Mouse (Mus musculus) forebrain, embryonic 14.5 days (tissue): ENCODE measurements at regions not wholly inside any gene's neighbourhood (a gene's known extent, or its start where the extent isn't known, plus 50 kb on each side); places are given as distances from the start of the nearest gene placed in this dataset.

Experiments used
- ATAC-seq: fragments of 200-750 bp; cut with Nextera tagmentation; 2 replicates; pipeline ENCODE4 v1.8.0; 2017; ENCODE audit warnings: mild to moderate bottlenecking, moderate library complexity
- DNase-seq: peaks from one replicate; pipeline ENCODE4 v3.0.0-alpha.2; 2015; ENCODE audit warnings: low spot score
- H3K27ac ChIP-seq: fragments of 300-500 bp; sonication (generic); 2 replicates; pipeline ENCODE4 v1.5.1; 2014; ENCODE audit warnings: low read depth, mild to moderate bottlenecking, control low read depth, low read length, moderate library complexity
- H3K27me3 ChIP-seq: fragments of 300-500 bp; sonication (generic); replicated peaks from 2 replicates; pipeline ENCODE4 v1.6.1; 2014; ENCODE audit warnings: low read length, control low read depth, mixed read lengths; ENCODE audit not compliant: control insufficient read depth, insufficient read depth
- H3K36me3 ChIP-seq: fragments of 300-500 bp; sonication (generic); 2 replicates; pipeline ENCODE4 v1.6.1; 2014; ENCODE audit warnings: low read length, control low read depth; ENCODE audit not compliant: control insufficient read depth, insufficient read depth
- H3K4me1 ChIP-seq: fragments of 300-500 bp; sonication (generic); 2 replicates; pipeline ENCODE4 v1.6.1; 2014; ENCODE audit warnings: antibody characterized with exemption, low read length, control low read depth; ENCODE audit not compliant: control insufficient read depth, insufficient read depth
- H3K4me2 ChIP-seq: fragments of 300-500 bp; sonication (generic); 2 replicates; pipeline ENCODE4 v1.6.1; 2014; ENCODE audit warnings: mild to moderate bottlenecking, control low read depth, low read length
- H3K4me3 ChIP-seq: fragments of 300-500 bp; sonication (generic); 2 replicates; pipeline ENCODE4 v1.5.1; 2014; ENCODE audit warnings: low read depth, low read length, control low read depth
- H3K9ac ChIP-seq: fragments of 300-500 bp; sonication (generic); 2 replicates; pipeline ENCODE4 v1.6.1; 2014; ENCODE audit warnings: mild to moderate bottlenecking, low read length, control low read depth, moderate library complexity
- H3K9me3 ChIP-seq: fragments of 300-500 bp; sonication (generic); replicated peaks from 2 replicates; pipeline ENCODE4 v1.6.1; 2016; ENCODE audit warnings: low read length, control low read depth, mixed read lengths; ENCODE audit not compliant: control insufficient read depth
- WGBS: fragments of 180-500 bp; shearing (Covaris S2); extraction: QIAGEN DNeasy Blood & Tissue Kit; methylation state at CpG from one replicate; pipeline ENCODE4 v1.1.7; 2014; 5-methylcytosine and 5-hydroxymethylcytosine counted together

GRCm38 (mm10) chr4:73051511-73051910, 199.1 kb upstream of the Aldoart1 start:
- no peak for ATAC-seq
- 92% methylated on average over 1 of the region's 1 CpGs for WGBS
- H3K9me3 ChIP-seq = no peaks in the 10 kb centered on the region

DNA sequence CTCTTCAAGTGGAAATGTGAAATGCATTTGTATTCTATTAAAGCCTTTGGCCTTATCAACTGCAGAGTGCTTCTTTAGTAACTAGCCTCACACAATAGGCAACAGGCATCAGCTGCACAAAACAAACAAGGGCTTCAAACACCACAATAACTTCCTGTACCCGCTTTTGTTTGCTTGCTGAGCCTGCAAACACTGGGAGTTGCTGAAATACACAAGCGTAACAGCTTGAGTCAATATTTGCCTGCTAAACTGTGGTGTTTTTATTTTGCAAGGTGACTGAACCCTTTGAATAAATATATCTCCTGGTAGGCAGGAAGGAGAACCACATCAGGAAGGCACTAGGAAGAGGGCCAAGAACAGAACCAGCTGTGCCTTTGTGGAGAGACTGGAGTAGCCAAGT, 195.4 kb upstream of the Aldoart1 start:
- no peaks in the 10 kb centered on the region for H3K27me3 ChIP-seq
- no peak overlapping the region for H3K9ac ChIP-seq
- no peak overlapping the region for H3K4me2 ChIP-seq
- H3K4me3 ChIP-seq = no peak overlapping the region
- ATAC-seq (no peak), DNase-seq (peak; percentile 28)
- WGBS = 39% methylated on average over 2 of the region's 2 CpGs
- H3K27ac ChIP-seq = no peak overlapping the region
- no peaks in the 10 kb centered on the region for H3K36me3 ChIP-seq
- H3K9me3 ChIP-seq = no peaks in the 10 kb centered on the region
- no peaks in the 10 kb centered on the region for H3K4me1 ChIP-seq

More at GRCm38 (mm10) chr4:73051511-73051910, 199.1 kb upstream of the Aldoart1 start:
- DNase-seq = no peak
- Histone ChIP-seq H3K4me1 (no peaks in the 10 kb centered on the region), H3K36me3 (no peaks in the 10 kb centered on the region), H3K27ac (no peak overlapping the region), H3K27me3 (no peaks in the 10 kb centered on the region), H3K4me3 (no peak overlapping the region), H3K9ac (no peak overlapping the region), H3K4me2 (no peak overlapping the region)

DNA sequence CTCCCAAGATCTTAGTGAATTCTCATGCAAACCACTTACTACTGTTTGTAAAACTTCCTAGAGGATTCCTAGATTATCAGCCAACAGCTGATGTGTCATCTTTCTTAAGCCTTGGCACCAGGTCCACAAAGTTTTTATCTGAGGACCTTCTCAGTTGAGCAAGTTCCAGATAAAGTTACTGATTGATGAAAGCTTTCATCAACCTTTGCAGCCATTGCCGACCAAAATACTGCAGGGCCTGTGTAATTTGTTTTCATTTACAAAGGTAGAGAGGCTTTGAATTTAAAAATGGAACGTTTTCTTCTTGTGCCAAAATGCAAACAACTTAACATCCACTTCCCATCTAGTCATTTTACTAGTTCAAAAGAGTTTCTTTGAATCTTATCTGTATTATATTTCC, 191.9 kb upstream of the Aldoart1 start:
- Histone ChIP-seq H3K27me3 (no peaks in the 10 kb centered on the region), H3K36me3 (no peaks in the 10 kb centered on the region), H3K4me2 (no peak overlapping the region), H3K4me3 (no peak overlapping the region), H3K9ac (no peak overlapping the region), H3K27ac (no peak overlapping the region), H3K4me1 (no peaks in the 10 kb centered on the region), H3K9me3 (no peaks in the 10 kb centered on the region)
- DNase-seq (no peak), ATAC-seq (no peak)
- whole genome bisulfite sequencing = 48% methylated on average over 2 of the region's 2 CpGs

DNA sequence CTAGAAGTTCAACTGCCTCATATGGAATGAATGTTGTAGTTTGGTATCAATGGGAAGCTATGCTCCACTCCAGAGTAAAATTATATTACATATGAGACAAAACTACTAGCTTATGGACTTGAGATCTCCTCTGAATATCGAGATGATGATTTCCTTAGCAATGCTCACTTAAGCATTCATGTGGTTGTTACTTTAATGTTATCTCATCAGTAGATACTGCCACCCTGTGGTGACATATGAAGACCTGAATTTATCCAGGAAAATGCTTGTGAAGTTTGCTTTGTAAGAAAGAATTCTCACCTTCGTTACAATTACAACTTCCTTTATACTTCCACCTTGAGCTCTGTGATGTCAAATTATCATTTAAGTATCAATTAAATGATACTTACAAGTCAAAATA, 190.2 kb upstream of the Aldoart1 start:
- H3K4me3 ChIP-seq = no peak overlapping the region
- no peaks in the 10 kb centered on the region for H3K9me3 ChIP-seq
- peak; percentile 89 for DNase-seq
- no peak overlapping the region for H3K4me2 ChIP-seq
- H3K27me3 ChIP-seq = no peaks in the 10 kb centered on the region
- no peak overlapping the region for H3K9ac ChIP-seq
- no peak overlapping the region for H3K27ac ChIP-seq
- H3K36me3 ChIP-seq = no peaks in the 10 kb centered on the region
- 14% methylated on average over 2 of the region's 2 CpGs for WGBS
- 0 out of 2 replicates have a peak, but pooled peaks have one; percentile 40 for ATAC-seq
- no peaks in the 10 kb centered on the region for H3K4me1 ChIP-seq

- no peak overlapping the region for H3K4me2 ChIP-seq
- no peak for DNase-seq
- H3K36me3 ChIP-seq = no peaks in the 10 kb centered on the region
- H3K4me1 ChIP-seq = no peaks in the 10 kb centered on the region
- 82% methylated on average over 2 of the region's 2 CpGs for WGBS
- H3K9me3 ChIP-seq = no peaks in the 10 kb centered on the region
- H3K9ac ChIP-seq = no peak overlapping the region
- no peak for ATAC-seq
- H3K27ac ChIP-seq = no peak overlapping the region
- no peaks in the 10 kb centered on the region for H3K27me3 ChIP-seq
- no peak overlapping the region for H3K4me3 ChIP-seq
Observed at GRCm38 (mm10) chr4:73041486-73041885, 189.1 kb upstream of the Aldoart1 start.

- no peak overlapping the region for H3K4me3 ChIP-seq
- H3K4me1 ChIP-seq = no peaks in the 10 kb centered on the region
- H3K27me3 ChIP-seq = no peaks in the 10 kb centered on the region
- ATAC-seq (no peak), DNase-seq (peak; percentile 36)
- H3K27ac ChIP-seq = no peak overlapping the region
- WGBS = 71% methylated on average over 1 of the region's 1 CpGs
- H3K9ac ChIP-seq = no peak overlapping the region
- H3K4me2 ChIP-seq = no peak overlapping the region
- no peaks in the 10 kb centered on the region for H3K9me3 ChIP-seq
- no peaks in the 10 kb centered on the region for H3K36me3 ChIP-seq
Observed at GRCm38 (mm10) chr4:72997686-72998085, 145.3 kb upstream of the Aldoart1 start.

- Histone ChIP-seq H3K9me3 (no peaks in the 10 kb centered on the region), H3K9ac (no peak overlapping the region), H3K4me2 (no peak overlapping the region), H3K4me3 (no peak overlapping the region), H3K36me3 (no peaks in the 10 kb centered on the region), H3K27ac (no peak overlapping the region), H3K27me3 (no peaks in the 10 kb centered on the region), H3K4me1 (no peaks in the 10 kb centered on the region)
- 78% methylated on average over 2 of the region's 2 CpGs for WGBS
- peak; percentile 83 for DNase-seq
- peak; percentile 42; the same call in 1 of the 2 replicates for ATAC-seq
Observed at GRCm38 (mm10) chr4:72996102-72996501, 143.7 kb upstream of the Aldoart1 start.

DNA sequence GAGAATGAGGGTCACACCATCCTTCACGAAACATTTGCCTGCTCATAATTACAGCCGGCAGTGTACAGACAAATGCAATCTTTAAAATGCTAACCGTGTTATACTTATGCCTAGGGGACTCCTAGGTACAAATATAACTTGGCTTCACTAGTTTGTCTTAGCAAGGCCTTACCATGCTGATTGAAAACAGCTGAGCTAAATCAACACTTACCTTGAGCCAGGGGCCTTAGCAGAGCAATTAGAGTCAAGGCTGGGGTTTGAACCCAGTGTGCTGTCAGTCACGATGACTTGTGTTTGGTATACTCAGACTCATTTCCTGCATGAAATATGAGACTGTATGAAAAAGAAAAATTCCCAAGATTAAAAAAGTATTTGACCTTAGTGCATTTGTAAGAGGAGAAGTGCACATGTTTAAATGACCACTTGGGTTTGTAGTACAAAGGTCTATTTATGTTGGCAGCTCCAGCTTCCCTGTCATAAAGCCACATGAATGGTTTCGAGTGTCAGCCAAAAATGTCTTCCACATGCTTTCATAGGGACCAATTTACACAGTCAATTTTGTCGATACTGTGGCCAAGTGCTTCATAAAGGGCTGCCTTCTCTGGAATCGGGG, 94.0 kb upstream of the Aldoart1 start:
- Histone ChIP-seq H3K4me2 (no peak overlapping the region), H3K4me3 (no peak overlapping the region), H3K4me1 (no peaks in the 10 kb centered on the region), H3K27me3 (no peaks in the 10 kb centered on the region), H3K9ac (no peak overlapping the region), H3K27ac (no peak overlapping the region), H3K9me3 (no peaks in the 10 kb centered on the region), H3K36me3 (no peaks in the 10 kb centered on the region)
- DNase-seq (peak; percentile 5), ATAC-seq (no peak)
- 81% methylated on average over 7 of the region's 7 CpGs for WGBS

DNA sequence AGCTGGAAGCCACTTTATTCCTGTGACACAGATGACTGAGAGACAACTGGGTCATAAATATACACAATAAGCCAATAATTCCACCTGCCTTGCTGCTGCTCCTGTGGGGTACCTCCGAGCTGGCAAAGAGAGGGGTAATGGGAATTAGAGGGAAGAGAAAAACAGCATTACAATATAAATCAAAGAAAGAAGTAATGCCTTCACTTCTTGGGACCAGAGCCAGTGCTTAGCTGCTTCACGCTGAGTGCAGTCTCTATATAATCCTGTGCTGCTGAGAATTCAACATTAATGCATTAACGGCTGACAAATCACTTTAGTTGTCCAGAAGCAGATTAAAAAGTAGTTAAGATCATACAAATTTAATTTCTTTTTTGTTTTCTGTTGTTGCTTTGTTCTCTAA, 71.0 kb upstream of the Aldoart1 start:
- Histone ChIP-seq H3K4me3 (no peak overlapping the region), H3K36me3 (no peaks in the 10 kb centered on the region), H3K9me3 (no peaks in the 10 kb centered on the region), H3K9ac (no peak overlapping the region), H3K4me1 (no peaks in the 10 kb centered on the region), H3K4me2 (no peak overlapping the region), H3K27me3 (no peaks in the 10 kb centered on the region), H3K27ac (no peak overlapping the region)
- ATAC-seq (no peak), DNase-seq (peak; percentile 28)
- 45% methylated on average over 3 of the region's 3 CpGs for WGBS
